Mouse (Mus musculus): ENCODE results near the gene Lsm4. TPM values are rescaled to one million over a fixed set of nuclear protein-coding genes. Genes with fewer than 3 reads are reported as not detected.

Lsm4 gene
- polyA plus RNA-seq, 2 experiments, result 182 to 247 TPM

GRCm38 (mm10) chr8:70689892-70690390 is 16.9 kb downstream of the Lsm4 start:
- no peak for TF ChIP-seq POLR2A (IDR thresholded peaks at IDR 0.05; ENCODE audit: borderline replicate concordance, extremely low read depth, insufficient read depth, insufficient read length)
- H3K9me3 ChIP-seq (ENCODE audit: control insufficient read depth, low read length), result no peaks in the 10 kb centered on the region
- H3K27ac ChIP-seq (replicated peaks; ENCODE audit: low read depth, low read length), result 0 out of 2 replicates have a peak overlapping the region, but pooled peaks have one; percentile 19
- no peak overlapping the region for H3K4me3 ChIP-seq (replicated peaks; ENCODE audit: low read length)
- WGBS, result 63% methylated on average over 5 of the region's 5 CpGs
- DNase-seq (ENCODE audit: low spot score) (no peak), ATAC-seq (ENCODE audit: low FRiP score, low read depth) (no peak)
- H3K27me3 ChIP-seq (ENCODE audit: control insufficient read depth, insufficient read depth, low read length), result no peaks in the 10 kb centered on the region
- H3K36me3 ChIP-seq (ENCODE audit: control insufficient read depth, insufficient read depth, low read length), result no peaks in the 10 kb centered on the region
- H3K4me1 ChIP-seq (ENCODE audit: control insufficient read depth, insufficient read depth, low read length), result peaks cover 10% of the 10 kb centered on the region
- H3K4me2 ChIP-seq (replicated peaks; ENCODE audit: low read depth, low read length, severe bottlenecking), result no peak overlapping the region
- H3K9ac ChIP-seq (ENCODE audit: low read depth, low read length, severe bottlenecking), result no peak overlapping the region

- Histone ChIP-seq H3K9ac (ENCODE audit: low read depth, low read length, severe bottlenecking) (peak overlapping the region; percentile 62), H3K4me3 (replicated peaks; ENCODE audit: low read length) (peak overlapping the region; percentile 34), H3K27me3 (ENCODE audit: control insufficient read depth, insufficient read depth, low read length) (no peaks in the 10 kb centered on the region), H3K9me3 (ENCODE audit: control insufficient read depth, low read length) (no peaks in the 10 kb centered on the region), H3K27ac (replicated peaks; ENCODE audit: low read depth, low read length) (peak overlapping the region; percentile 77), H3K36me3 (ENCODE audit: control insufficient read depth, insufficient read depth, low read length) (no peaks in the 10 kb centered on the region), H3K4me1 (ENCODE audit: control insufficient read depth, insufficient read depth, low read length) (peaks cover 22% of the 10 kb centered on the region), H3K4me2 (replicated peaks; ENCODE audit: low read depth, low read length, severe bottlenecking) (peak overlapping the region; percentile 59)
- TF ChIP-seq POLR2A (IDR thresholded peaks at IDR 0.05; ENCODE audit: borderline replicate concordance, extremely low read depth, insufficient read depth, insufficient read length), result no peak
- DNase-seq (ENCODE audit: low spot score) (no peak), ATAC-seq (ENCODE audit: low FRiP score, low read depth) (no peak)
- 41% methylated on average over 4 of the region's 4 CpGs for WGBS
Observed at GRCm38 (mm10) chr8:70691230-70691629, 18.2 kb downstream of the Lsm4 start.

GRCm38 (mm10) chr8:70691727-70692231 is 18.7 kb downstream of the Lsm4 start:
- Histone ChIP-seq H3K27ac (replicated peaks; ENCODE audit: low read depth, low read length) (peak overlapping the region; percentile 77), H3K9ac (ENCODE audit: low read depth, low read length, severe bottlenecking) (peak overlapping the region; percentile 62), H3K4me2 (replicated peaks; ENCODE audit: low read depth, low read length, severe bottlenecking) (peak overlapping the region; percentile 59), H3K9me3 (ENCODE audit: control insufficient read depth, low read length) (no peaks in the 10 kb centered on the region), H3K27me3 (ENCODE audit: control insufficient read depth, insufficient read depth, low read length) (no peaks in the 10 kb centered on the region), H3K4me1 (ENCODE audit: control insufficient read depth, insufficient read depth, low read length) (peaks cover 28% of the 10 kb centered on the region), H3K4me3 (replicated peaks; ENCODE audit: low read length) (peak overlapping the region; percentile 34), H3K36me3 (ENCODE audit: control insufficient read depth, insufficient read depth, low read length) (no peaks in the 10 kb centered on the region)
- 0 out of 2 replicates have a peak, but pooled peaks have one; percentile 32 for TF ChIP-seq POLR2A (IDR thresholded peaks at IDR 0.05; ENCODE audit: borderline replicate concordance, extremely low read depth, insufficient read depth, insufficient read length)
- ATAC-seq (ENCODE audit: low FRiP score, low read depth), result peak; percentile 69
- DNase-seq (ENCODE audit: low spot score), result peak; percentile 59
- 0% methylated on average over 9 of the region's 20 CpGs for WGBS

GRCm38 (mm10) chr8:70693636-70694035 is 20.6 kb downstream of the Lsm4 start:
- no peak for DNase-seq (ENCODE audit: low spot score)
- Histone ChIP-seq H3K9ac (ENCODE audit: low read depth, low read length, severe bottlenecking) (no peak overlapping the region), H3K27me3 (ENCODE audit: control insufficient read depth, insufficient read depth, low read length) (no peaks in the 10 kb centered on the region), H3K4me2 (replicated peaks; ENCODE audit: low read depth, low read length, severe bottlenecking) (no peak overlapping the region), H3K4me3 (replicated peaks; ENCODE audit: low read length) (no peak overlapping the region), H3K4me1 (ENCODE audit: control insufficient read depth, insufficient read depth, low read length) (peaks cover 40% of the 10 kb centered on the region), H3K36me3 (ENCODE audit: control insufficient read depth, insufficient read depth, low read length) (no peaks in the 10 kb centered on the region), H3K27ac (replicated peaks; ENCODE audit: low read depth, low read length) (no peak overlapping the region), H3K9me3 (ENCODE audit: control insufficient read depth, low read length) (no peaks in the 10 kb centered on the region)
- WGBS, result 74% methylated on average over 5 of the region's 5 CpGs
- no peak for ATAC-seq (ENCODE audit: low FRiP score, low read depth)
- TF ChIP-seq POLR2A (IDR thresholded peaks at IDR 0.05; ENCODE audit: borderline replicate concordance, extremely low read depth, insufficient read depth, insufficient read length), result no peak

- Histone ChIP-seq H3K4me1 (ENCODE audit: control insufficient read depth, insufficient read depth, low read length) (peaks cover 40% of the 10 kb centered on the region), H3K9ac (ENCODE audit: low read depth, low read length, severe bottlenecking) (0 out of 2 replicates have a peak overlapping the region, but pooled peaks have one; percentile 5)
Observed at GRCm38 (mm10) chr8:70695318-70696018, 22.4 kb downstream of the Lsm4 start.

More at GRCm38 (mm10) chr8:70695318-70696018, 22.4 kb downstream of the Lsm4 start:
- Histone ChIP-seq H3K4me2 (replicated peaks; ENCODE audit: low read depth, low read length, severe bottlenecking) (peak overlapping the region; percentile 51), H3K27me3 (ENCODE audit: control insufficient read depth, insufficient read depth, low read length) (no peaks in the 10 kb centered on the region), H3K27ac (replicated peaks; ENCODE audit: low read depth, low read length) (peak overlapping the region; percentile 94), H3K36me3 (ENCODE audit: control insufficient read depth, insufficient read depth, low read length) (no peaks in the 10 kb centered on the region), H3K9me3 (ENCODE audit: control insufficient read depth, low read length) (no peaks in the 10 kb centered on the region), H3K4me3 (replicated peaks; ENCODE audit: low read length) (no peak overlapping the region)
- TF ChIP-seq POLR2A (IDR thresholded peaks at IDR 0.05; ENCODE audit: borderline replicate concordance, extremely low read depth, insufficient read depth, insufficient read length), result no peak
- ATAC-seq (ENCODE audit: low FRiP score, low read depth) (no peak), DNase-seq (ENCODE audit: low spot score) (no peak)
- WGBS, result 20% methylated on average over 28 of the region's 32 CpGs
